Mouse (Mus musculus): ENCODE results near the gene Neo1. TPM values are rescaled to one million over a fixed set of nuclear protein-coding genes. Genes with fewer than 3 reads are reported as not detected.

Gene Neo1
- polyA plus RNA-seq, 1 experiment from 2014 or later, result 26.0 TPM

DNA sequence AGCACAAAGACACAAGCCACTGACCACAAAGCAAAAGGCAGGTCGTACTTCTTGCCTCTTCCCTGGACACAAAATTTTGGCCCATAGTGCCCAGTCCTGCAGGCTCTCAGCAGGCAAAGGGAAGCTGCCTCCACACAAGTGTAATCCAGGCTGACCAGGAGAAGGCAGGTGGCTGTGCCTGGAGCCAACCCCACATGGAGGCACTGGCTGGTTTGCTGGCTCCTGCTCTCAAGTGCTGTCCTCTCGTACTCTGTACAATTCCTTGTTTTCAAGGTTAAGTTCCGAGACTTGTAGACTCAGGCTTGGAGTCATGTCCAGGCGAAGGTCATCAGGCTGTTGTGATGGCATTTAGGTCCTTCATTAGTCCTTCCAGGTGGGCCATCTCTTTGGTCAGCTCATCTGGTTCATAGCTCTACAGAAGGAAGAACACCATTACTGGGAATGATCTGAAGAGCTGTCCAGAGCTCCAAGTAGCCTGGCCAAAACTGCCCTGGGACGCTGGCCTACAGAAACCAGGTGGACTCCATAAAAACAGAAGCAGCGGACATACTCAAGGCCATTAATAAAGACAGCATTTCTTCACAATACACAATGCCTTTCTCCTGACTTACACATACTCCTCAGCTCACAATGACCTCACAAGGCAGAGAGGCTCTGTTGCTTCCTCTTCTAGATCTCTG, 159.2 kb downstream of the Neo1 start:
- Histone ChIP-seq H3K4me2 (replicated peaks) (no peak overlapping the region), H3K27ac (no peak overlapping the region), H3K36me3 (peaks cover under 1% of the 10 kb centered on the region), H3K4me1 (replicated peaks) (no peaks in the 10 kb centered on the region), H3K9ac (no peak overlapping the region), H3K9me3 (no peaks in the 10 kb centered on the region), H3K4me3 (replicated peaks) (no peak overlapping the region), H3K27me3 (replicated peaks) (no peaks in the 10 kb centered on the region)
- no peak for ATAC-seq
- 88% methylated on average over 6 of the region's 6 CpGs for WGBS

- Histone ChIP-seq H3K4me2 (replicated peaks) (no peak overlapping the region), H3K27me3 (replicated peaks) (no peaks in the 10 kb centered on the region), H3K9ac (no peak overlapping the region), H3K27ac (no peak overlapping the region), H3K36me3 (no peaks in the 10 kb centered on the region), H3K4me3 (replicated peaks) (no peak overlapping the region), H3K4me1 (replicated peaks) (no peaks in the 10 kb centered on the region), H3K9me3 (no peaks in the 10 kb centered on the region)
- ATAC-seq, result no peak
- WGBS, result 91% methylated on average over 6 of the region's 6 CpGs
Measured at GRCm38 (mm10) chr9:58875439-58875838, 160.8 kb downstream of the Neo1 start.

DNA sequence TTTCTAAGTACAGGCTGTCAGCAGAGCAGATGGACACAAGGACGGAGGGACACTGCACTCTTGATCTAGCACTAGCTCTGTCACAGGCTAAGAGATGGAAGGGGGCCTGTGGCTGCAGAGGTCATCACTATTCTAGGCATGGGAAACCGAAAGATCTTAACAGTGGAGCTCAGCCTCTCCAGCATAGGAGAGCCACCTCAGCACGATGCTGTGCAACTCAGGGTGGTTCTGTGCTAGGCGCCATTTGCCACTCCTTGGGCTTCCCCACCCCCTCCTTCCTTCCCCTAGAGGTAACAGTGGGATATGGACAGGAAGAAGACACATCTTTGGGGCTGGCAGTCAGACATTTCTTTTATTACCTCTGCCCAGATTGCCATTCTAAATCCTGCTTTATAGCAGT, 161.9 kb downstream of the Neo1 start:
- Histone ChIP-seq H3K9me3 (no peaks in the 10 kb centered on the region), H3K9ac (no peak overlapping the region), H3K36me3 (no peaks in the 10 kb centered on the region), H3K4me1 (replicated peaks) (no peaks in the 10 kb centered on the region), H3K4me3 (replicated peaks) (no peak overlapping the region), H3K27me3 (replicated peaks) (no peaks in the 10 kb centered on the region), H3K27ac (no peak overlapping the region), H3K4me2 (replicated peaks) (no peak overlapping the region)
- no peak for ATAC-seq
- WGBS, result 75% methylated on average over 4 of the region's 4 CpGs

DNA sequence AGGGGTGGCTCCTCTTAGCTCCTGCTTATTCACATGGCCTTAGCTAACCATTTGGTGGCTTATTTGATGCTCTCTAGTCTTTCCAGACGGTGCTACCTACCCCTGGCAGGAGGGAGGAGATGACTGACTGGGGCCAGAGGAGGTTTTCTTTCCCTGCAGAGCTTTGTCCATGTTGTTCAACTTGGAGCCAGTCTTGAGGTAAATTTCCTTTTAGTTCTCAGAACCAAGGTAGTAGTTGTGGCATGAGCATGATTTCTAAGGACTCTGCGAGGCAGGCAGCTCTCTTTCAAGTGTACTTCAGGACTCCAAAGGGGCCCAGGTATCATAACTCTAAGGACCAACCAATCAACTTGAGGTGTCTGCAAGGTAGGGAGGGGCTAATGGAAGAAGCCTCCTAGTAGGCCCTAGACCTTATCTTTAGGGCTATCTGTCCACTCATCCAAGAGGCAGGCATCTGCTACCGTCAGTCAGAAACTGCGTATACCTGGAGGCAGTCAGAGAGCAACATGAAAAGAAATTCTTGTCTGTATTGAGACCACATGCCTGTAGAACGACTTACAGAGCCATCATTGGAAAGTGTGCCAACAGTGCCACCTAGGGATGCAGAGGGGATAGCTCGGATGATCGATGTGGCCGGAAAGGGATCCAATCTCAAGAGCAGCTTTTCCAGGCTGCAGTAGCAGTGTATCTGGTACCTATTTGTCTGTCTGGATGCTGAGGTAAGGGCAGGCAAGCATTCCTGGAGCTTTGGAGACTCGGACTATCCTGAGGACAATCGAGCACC, 162.5 kb downstream of the Neo1 start:
- H3K27me3 ChIP-seq (replicated peaks), result no peaks in the 10 kb centered on the region
- no peak overlapping the region for H3K4me3 ChIP-seq (replicated peaks)
- no peak; the same call in 1 of the 2 replicates for ATAC-seq
- H3K36me3 ChIP-seq, result no peaks in the 10 kb centered on the region
- no peak overlapping the region for H3K9ac ChIP-seq
- H3K27ac ChIP-seq, result no peak overlapping the region
- WGBS, result 46% methylated on average over 10 of the region's 10 CpGs
- H3K4me2 ChIP-seq (replicated peaks), result no peak overlapping the region
- H3K4me1 ChIP-seq (replicated peaks), result no peaks in the 10 kb centered on the region
- H3K9me3 ChIP-seq, result no peaks in the 10 kb centered on the region

GRCm38 (mm10) chr9:58871141-58871540, 165.1 kb downstream of the Neo1 start:
- no peaks in the 10 kb centered on the region for H3K36me3 ChIP-seq
- no peaks in the 10 kb centered on the region for H3K27me3 ChIP-seq (replicated peaks)
- H3K4me1 ChIP-seq (replicated peaks), result no peaks in the 10 kb centered on the region
- no peak overlapping the region for H3K4me3 ChIP-seq (replicated peaks)
- H3K9ac ChIP-seq, result no peak overlapping the region
- WGBS, result 65% methylated on average over 10 of the region's 10 CpGs
- H3K4me2 ChIP-seq (replicated peaks), result no peak overlapping the region
- no peak for ATAC-seq
- no peak overlapping the region for H3K27ac ChIP-seq
- no peaks in the 10 kb centered on the region for H3K9me3 ChIP-seq

GRCm38 (mm10) chr9:58863826-58864225, 172.4 kb downstream of the Neo1 start:
- H3K4me3 ChIP-seq (replicated peaks), result no peak overlapping the region
- H3K9me3 ChIP-seq, result no peaks in the 10 kb centered on the region
- H3K9ac ChIP-seq, result no peak overlapping the region
- WGBS, result 29% methylated on average over 7 of the region's 7 CpGs
- no peaks in the 10 kb centered on the region for H3K36me3 ChIP-seq
- ATAC-seq, result no peak
- no peak overlapping the region for H3K27ac ChIP-seq
- no peaks in the 10 kb centered on the region; the same call in 1 of the 2 replicates for H3K27me3 ChIP-seq (replicated peaks)
- H3K4me2 ChIP-seq (replicated peaks), result no peak overlapping the region
- peaks cover 5% of the 10 kb centered on the region; the same call in 1 of the 2 replicates for H3K4me1 ChIP-seq (replicated peaks)

- peak overlapping the region; percentile 44 for H3K4me2 ChIP-seq (replicated peaks)
- H3K4me1 ChIP-seq (replicated peaks), result peaks cover 5% of the 10 kb centered on the region; the same call in 1 of the 2 replicates
- no peak overlapping the region for H3K4me3 ChIP-seq (replicated peaks)
- no peak overlapping the region for H3K27ac ChIP-seq
- no peaks in the 10 kb centered on the region for H3K36me3 ChIP-seq
- no peaks in the 10 kb centered on the region for H3K9me3 ChIP-seq
- 0 out of 2 replicates have a peak, but pooled peaks have one; percentile 28 for ATAC-seq
- WGBS, result 31% methylated on average over 30 of the region's 30 CpGs
- no peaks in the 10 kb centered on the region; the same call in 1 of the 2 replicates for H3K27me3 ChIP-seq (replicated peaks)
- H3K9ac ChIP-seq, result no peak overlapping the region
Measured at GRCm38 (mm10) chr9:58859080-58859635, 177.1 kb downstream of the Neo1 start.

- H3K4me2 ChIP-seq (replicated peaks), result no peak overlapping the region
- H3K9me3 ChIP-seq, result no peaks in the 10 kb centered on the region
- no peak overlapping the region for H3K27ac ChIP-seq
- H3K4me1 ChIP-seq (replicated peaks), result peaks cover 3% of the 10 kb centered on the region; the same call in 1 of the 2 replicates
- no peak overlapping the region for H3K9ac ChIP-seq
- H3K36me3 ChIP-seq, result no peaks in the 10 kb centered on the region
- H3K27me3 ChIP-seq (replicated peaks), result no peaks in the 10 kb centered on the region; the same call in 1 of the 2 replicates
- H3K4me3 ChIP-seq (replicated peaks), result no peak overlapping the region
- WGBS, result 66% methylated on average over 3 of the region's 3 CpGs
- ATAC-seq, result no peak
Measured at GRCm38 (mm10) chr9:58854931-58855330, 181.3 kb downstream of the Neo1 start.

DNA sequence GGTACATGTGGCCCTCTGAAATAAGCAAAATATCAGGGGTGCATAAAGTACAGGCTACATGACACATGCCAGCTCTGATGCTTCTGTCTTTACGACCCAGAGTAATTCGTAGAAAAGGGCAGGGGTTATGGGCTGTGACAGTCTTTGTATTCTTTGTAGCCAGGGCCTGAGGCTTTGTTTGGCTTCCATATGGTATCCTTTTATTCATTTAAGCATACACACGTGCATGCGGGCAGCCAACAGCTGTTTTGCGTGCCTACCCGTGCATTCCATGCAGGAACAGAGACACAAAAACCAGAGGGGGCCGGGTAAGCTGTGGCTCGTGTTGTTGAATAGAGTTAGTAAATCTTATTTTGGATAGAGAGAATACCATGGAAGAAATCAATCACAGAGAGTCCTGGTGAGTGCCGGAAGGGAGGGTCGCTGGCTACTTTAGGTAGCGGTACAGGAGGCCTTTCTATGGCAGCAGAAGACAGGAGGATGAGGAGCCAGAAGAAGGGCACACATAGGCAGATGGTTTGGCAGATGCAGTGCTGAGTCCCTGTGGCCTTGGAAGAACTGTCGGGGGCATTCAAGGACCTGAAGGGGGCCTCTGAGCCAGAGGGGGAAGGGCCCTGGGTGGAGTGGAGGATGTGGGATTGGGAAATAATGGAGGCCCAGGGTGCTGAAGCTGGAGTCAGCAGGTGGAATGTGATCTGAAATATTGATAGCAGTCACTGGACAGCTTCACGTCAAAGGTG, 186.5 kb downstream of the Neo1 start:
- H3K9me3 ChIP-seq, result no peaks in the 10 kb centered on the region
- ATAC-seq, result no peak
- H3K4me2 ChIP-seq (replicated peaks), result no peak overlapping the region
- H3K27me3 ChIP-seq (replicated peaks), result no peaks in the 10 kb centered on the region
- 70% methylated on average over 13 of the region's 13 CpGs for WGBS
- H3K36me3 ChIP-seq, result no peaks in the 10 kb centered on the region
- no peak overlapping the region for H3K4me3 ChIP-seq (replicated peaks)
- H3K27ac ChIP-seq, result no peak overlapping the region
- no peaks in the 10 kb centered on the region for H3K4me1 ChIP-seq (replicated peaks)
- H3K9ac ChIP-seq, result no peak overlapping the region

- 70% methylated on average over 7 of the region's 7 CpGs for WGBS
Measured at GRCm38 (mm10) chr9:58847676-58848075, 188.6 kb downstream of the Neo1 start.

GRCm38 (mm10) chr9:58847008-58847407, 189.2 kb downstream of the Neo1 start:
- 23% methylated on average over 3 of the region's 3 CpGs for WGBS
- no peaks in the 10 kb centered on the region for H3K27me3 ChIP-seq (replicated peaks)
- H3K36me3 ChIP-seq, result no peaks in the 10 kb centered on the region
- H3K4me1 ChIP-seq (replicated peaks), result no peaks in the 10 kb centered on the region
- no peak for ATAC-seq
- no peaks in the 10 kb centered on the region for H3K9me3 ChIP-seq
- H3K27ac ChIP-seq, result no peak overlapping the region
- no peak overlapping the region for H3K9ac ChIP-seq
- no peak overlapping the region for H3K4me3 ChIP-seq (replicated peaks)
- H3K4me2 ChIP-seq (replicated peaks), result no peak overlapping the region

More at GRCm38 (mm10) chr9:58847676-58848075, 188.6 kb downstream of the Neo1 start:
- Histone ChIP-seq H3K27ac (no peak overlapping the region), H3K9me3 (no peaks in the 10 kb centered on the region), H3K4me3 (replicated peaks) (no peak overlapping the region), H3K27me3 (replicated peaks) (no peaks in the 10 kb centered on the region), H3K4me1 (replicated peaks) (no peaks in the 10 kb centered on the region), H3K36me3 (no peaks in the 10 kb centered on the region), H3K4me2 (replicated peaks) (no peak overlapping the region), H3K9ac (no peak overlapping the region)
- ATAC-seq, result no peak

GRCm38 (mm10) chr9:58844597-58844996, 191.6 kb downstream of the Neo1 start:
- Histone ChIP-seq H3K27ac (no peak overlapping the region), H3K36me3 (no peaks in the 10 kb centered on the region), H3K9ac (no peak overlapping the region), H3K4me1 (replicated peaks) (no peaks in the 10 kb centered on the region), H3K4me2 (replicated peaks) (no peak overlapping the region), H3K9me3 (no peaks in the 10 kb centered on the region), H3K27me3 (replicated peaks) (no peaks in the 10 kb centered on the region), H3K4me3 (replicated peaks) (no peak overlapping the region)
- no peak for ATAC-seq
- WGBS, result 85% methylated on average over 3 of the region's 3 CpGs
